8 mouse cellular contexts compared by ENCODE assay signal in the genomic region with DNA sequence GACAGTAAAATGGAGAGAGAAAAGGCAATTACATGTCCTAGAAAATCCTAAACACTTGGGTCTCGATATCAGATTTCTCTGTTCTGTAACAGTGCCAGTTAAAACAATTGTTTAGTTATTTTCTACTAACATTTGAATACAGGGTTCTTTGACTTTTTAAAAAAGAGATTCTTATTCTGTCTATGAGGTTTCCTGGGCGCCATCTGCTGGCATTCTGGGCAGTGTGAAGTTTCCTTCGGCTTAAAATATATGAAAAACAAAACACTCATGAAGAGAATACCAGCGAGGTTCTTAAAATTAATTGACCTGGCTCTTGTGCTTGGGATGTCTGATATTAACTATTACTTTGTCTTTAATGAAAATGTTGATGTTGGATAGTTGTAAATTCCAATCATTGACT. TPM values are rescaled to one million over a fixed set of nuclear protein-coding genes. Genes with fewer than 3 reads are reported as not detected.
A peak's percentile ranks its signal among the peaks of the same experiment; 100 is the strongest.
DNase-seq lines count a peak whose midpoint lies in the region; ATAC-seq lines count a peak whose summit lies in the region.
"Had no signal": no experiment of that assay in that cellular context is flagged by ENCODE, and none has a peak within 500 bp of the region (broad histone marks: within the 10 kb centered on the region; RNA-seq: fewer than 3 reads in every experiment).

No protein-coding gene starts in this region.

- no peaks in the 10 kb centered on the region for H3K9me3 ChIP-seq in neural tube, embryonic 11.5 days (ENCODE audit: control insufficient read depth, low read length)
- H3K9me3 ChIP-seq in neural tube, embryonic 15.5 days (replicated peaks): no peaks in the 10 kb centered on the region
- H3K9me3 ChIP-seq in forebrain, embryonic 10.5 days: no peaks in the 10 kb centered on the region
- H3K9me3 ChIP-seq: lung, embryonic 15.5 days had no signal

- DNase-seq in heart, adult 8-10 months (ENCODE audit: low spot score): peak; percentile 25
- no peak for DNase-seq in heart, adult 11 months
- DNase-seq in neural tube, embryonic 11.5 days (ENCODE audit: low spot score): peak; percentile 23
- DNase-seq in cerebellum, postnatal 36 days: peak; percentile 45 to 49
- DNase-seq in retina, postnatal 1 day: peak; percentile 17
- no peak for DNase-seq in forebrain, embryonic 10.5 days (ENCODE audit: extremely low spot score, low spot score)

- ATAC-seq in neural tube, embryonic 11.5 days (ENCODE audit: insufficient read depth, low FRiP score, low TSS enrichment): no peak
- no peak for ATAC-seq in neural tube, embryonic 15.5 days (ENCODE audit: low FRiP score)

- no peaks in the 10 kb centered on the region for H3K36me3 ChIP-seq in neural tube, embryonic 11.5 days (ENCODE audit: control insufficient read depth, insufficient read depth, low read length)
- H3K36me3 ChIP-seq in neural tube, embryonic 15.5 days: peaks cover 16% of the 10 kb centered on the region
- H3K36me3 ChIP-seq in forebrain, embryonic 10.5 days (replicated peaks): peaks cover 46% of the 10 kb centered on the region

- H3K9ac ChIP-seq in neural tube, embryonic 11.5 days (ENCODE audit: low read length): no peak overlapping the region
- H3K9ac ChIP-seq in neural tube, embryonic 15.5 days (replicated peaks): no peak overlapping the region
- H3K9ac ChIP-seq: lung, embryonic 15.5 days had no signal

- H3K27ac ChIP-seq in neural tube, embryonic 11.5 days (ENCODE audit: low read depth, low read length): no peak overlapping the region
- H3K27ac ChIP-seq in neural tube, embryonic 15.5 days (replicated peaks): no peak overlapping the region
- no peak overlapping the region for H3K27ac ChIP-seq in forebrain, embryonic 10.5 days
- H3K27ac ChIP-seq: lung, embryonic 15.5 days had no signal

- 78% methylated on average over 4 of the region's 4 CpGs for WGBS in neural tube, embryonic 11.5 days
- 62% methylated on average over 4 of the region's 4 CpGs for WGBS in neural tube, embryonic 15.5 days
- 78% methylated on average over 4 of the region's 4 CpGs for WGBS in forebrain, embryonic 10.5 days

- no peak overlapping the region for H3K4me3 ChIP-seq in neural tube, embryonic 11.5 days (ENCODE audit: low read depth, low read length)
- H3K4me3 ChIP-seq in neural tube, embryonic 15.5 days (replicated peaks): no peak overlapping the region
- H3K4me3 ChIP-seq in forebrain, embryonic 10.5 days: no peak overlapping the region
- H3K4me3 ChIP-seq: lung, embryonic 15.5 days had no signal

- H3K4me1 ChIP-seq in neural tube, embryonic 11.5 days (ENCODE audit: control insufficient read depth, insufficient read depth, low read length): no peaks in the 10 kb centered on the region
- H3K4me1 ChIP-seq in neural tube, embryonic 15.5 days: peaks cover 20% of the 10 kb centered on the region
- H3K4me1 ChIP-seq in forebrain, embryonic 10.5 days: peaks cover 7% of the 10 kb centered on the region; the same call in 1 of the 2 replicates

- H3K27me3 ChIP-seq in neural tube, embryonic 11.5 days (ENCODE audit: control insufficient read depth, insufficient read depth, low read length): no peaks in the 10 kb centered on the region
- H3K27me3 ChIP-seq in neural tube, embryonic 15.5 days (replicated peaks): no peaks in the 10 kb centered on the region
- H3K27me3 ChIP-seq in forebrain, embryonic 10.5 days (ENCODE audit: poor library complexity, severe bottlenecking): no peaks in the 10 kb centered on the region
- H3K27me3 ChIP-seq: lung, embryonic 15.5 days had no signal

- H3K4me2 ChIP-seq in neural tube, embryonic 11.5 days (ENCODE audit: low read depth): no peak overlapping the region
- H3K4me2 ChIP-seq in neural tube, embryonic 15.5 days: no peak overlapping the region
- H3K4me2 ChIP-seq: lung, embryonic 15.5 days had no signal

RNA-seq across cellular contexts. Expression of a gene that starts 1.4 kb away (rescaled TPM):
- total RNA-seq in heart, adult 8-10 months (2022): 10 to 100 TPM; 18.8 to 61.2 (median 25.1) TPM
- 30.4 and 31.2 TPM in 2 replicates for polyA plus RNA-seq in neural tube, embryonic 11.5 days (2014; fragmentation: Nextera tagmentation; extraction: Ambion mirVana)
- polyA plus RNA-seq in neural tube, embryonic 15.5 days (2015; fragmentation: Nextera tagmentation; extraction: Ambion mirVana): 37.2 and 42.8 TPM in 2 replicates
- 34.8 and 41.4 TPM in 2 replicates for polyA plus RNA-seq in forebrain, embryonic 10.5 days (2016; fragmentation: Nextera tagmentation; extraction: Ambion mirVana)

RNA-seq across cellular contexts. Expression of a gene that starts 4.2 kb away (rescaled TPM):
- 1 to 10 TPM; 1.3 to 2.0 (median 1.5) TPM for total RNA-seq in heart, adult 8-10 months (2022)
- polyA plus RNA-seq in neural tube, embryonic 11.5 days (2014; fragmentation: Nextera tagmentation; extraction: Ambion mirVana): 8.7 and 9.4 TPM in 2 replicates
- polyA plus RNA-seq in neural tube, embryonic 15.5 days (2015; fragmentation: Nextera tagmentation; extraction: Ambion mirVana): 11.0 and 12.1 TPM in 2 replicates
- polyA plus RNA-seq in forebrain, embryonic 10.5 days (2016; fragmentation: Nextera tagmentation; extraction: Ambion mirVana): 7.6 and 8.1 TPM in 2 replicates

RNA-seq across cellular contexts. Expression of a gene that starts 4.3 kb away (rescaled TPM):
- total RNA-seq in heart, adult 8-10 months (2022): 10 to 100 TPM; 17.6 to 41.2 (median 31.2) TPM
- polyA plus RNA-seq in neural tube, embryonic 11.5 days (2014; fragmentation: Nextera tagmentation; extraction: Ambion mirVana): 26.0 and 26.3 TPM in 2 replicates
- polyA plus RNA-seq in neural tube, embryonic 15.5 days (2015; fragmentation: Nextera tagmentation; extraction: Ambion mirVana): 23.4 and 24.0 TPM in 2 replicates
- 24.6 and 25.5 TPM in 2 replicates for polyA plus RNA-seq in forebrain, embryonic 10.5 days (2016; fragmentation: Nextera tagmentation; extraction: Ambion mirVana)

RNA-seq across cellular contexts. Expression of a gene that starts 4.3 kb away (rescaled TPM):
- 10 to 100 TPM; 31.7 to 55.5 (median 44.6) TPM for total RNA-seq in heart, adult 8-10 months (2022)
- 15.8 and 16.5 TPM in 2 replicates for polyA plus RNA-seq in neural tube, embryonic 11.5 days (2014; fragmentation: Nextera tagmentation; extraction: Ambion mirVana)
- polyA plus RNA-seq in neural tube, embryonic 15.5 days (2015; fragmentation: Nextera tagmentation; extraction: Ambion mirVana): 13.8 and 15.1 TPM in 2 replicates
- 12.4 and 14.6 TPM in 2 replicates for polyA plus RNA-seq in forebrain, embryonic 10.5 days (2016; fragmentation: Nextera tagmentation; extraction: Ambion mirVana)

Comparison
In these comparisons a context has a peak if more than half of its experiments do, and no peak if none do; other contexts are left out.
1. DNase-seq: peak in heart, adult 8-10 months (single experiment), neural tube, embryonic 11.5 days (single experiment), cerebellum, postnatal 36 days (2 of 2) and retina, postnatal 1 day (single experiment); none in heart, adult 11 months (single experiment) and forebrain, embryonic 10.5 days (single experiment).